Mouse (Mus musculus) liver, embryonic 14.5 days (tissue): ENCODE data around the gene Slc16a11.
A peak's percentile ranks its signal among the peaks of the same experiment; 100 is the strongest.

Source experiments
- CTCF ChIP-seq: IDR thresholded peaks from 2 replicates; pipeline ENCODE4 v1.5.1; 2016; ENCODE audit warnings: antibody characterized with exemption, low read depth, control low read depth
- EP300 ChIP-seq: IDR thresholded peaks from 2 replicates; pipeline ENCODE4 v1.6.1; 2016; ENCODE audit warnings: antibody characterized with exemption, low read depth

GRCm38 (mm10) chr11:70179401-70179800, 33.2 kb upstream of the Slc16a11 start:
- TF ChIP-seq CTCF (peak; percentile 36; the same call in 1 of the 2 replicates), EP300 (no peak)
